Mouse (Mus musculus): Measurements from ENCODE around the gene Armc9.

DNA sequence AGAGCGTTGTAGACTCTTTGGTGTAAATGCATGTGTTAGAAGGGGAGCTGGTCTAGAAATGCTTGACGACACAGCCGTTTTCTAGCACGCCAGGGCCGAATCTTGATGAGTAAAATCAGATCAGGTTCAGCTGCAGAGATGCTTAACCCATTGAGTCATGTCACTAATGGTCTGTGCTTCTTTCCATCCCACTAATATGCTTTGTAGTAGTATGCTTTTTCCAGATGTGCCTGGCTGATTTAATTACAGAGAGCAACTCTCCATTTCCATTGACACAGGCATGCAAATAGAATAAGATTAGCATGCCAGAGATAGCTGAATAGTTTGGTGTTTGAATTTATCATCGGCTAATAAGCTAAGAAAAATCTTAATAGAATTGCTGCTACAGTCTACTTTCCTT, 19.3 kb upstream of the Armc9 start:
- TF ChIP-seq HCFC1 (IDR thresholded peaks at IDR 0.05; ENCODE audit: borderline replicate concordance, insufficient read depth, low read length), result no peak
- no peak for TF ChIP-seq ZC3H11A (IDR thresholded peaks at IDR 0.05; ENCODE audit: borderline replicate concordance, low read depth, low read length)
- TF ChIP-seq MAFK (IDR thresholded peaks at IDR 0.05; ENCODE audit: insufficient read depth, low read depth, low read length), result no peak
- TF ChIP-seq ZNF384 (IDR thresholded peaks at IDR 0.05; ENCODE audit: low read depth, low read length), result no peak
